Mouse (Mus musculus) kidney, postnatal 25 days (tissue): ENCODE results near the gene Ankrd55.
"Not testable (repeated sequence)": the region's sequence is repeated elsewhere in the genome, so short reads cannot be mapped to it uniquely, and the experiment has no call there.

Experiments used
- DNase-seq, 2 experiments: peaks; one replicate each; pipeline ENCODE4 v3.0.0; 2021; ENCODE audit warnings: mixed read lengths in 2 of 2

Gene Ankrd55

GRCm38 (mm10) chr13:112294446-112294845, 6.2 kb downstream of the Ankrd55 start:
- DNase-seq = no peak

- no peak for DNase-seq
Observed at GRCm38 (mm10) chr13:112297781-112298180, 9.5 kb downstream of the Ankrd55 start.

DNA sequence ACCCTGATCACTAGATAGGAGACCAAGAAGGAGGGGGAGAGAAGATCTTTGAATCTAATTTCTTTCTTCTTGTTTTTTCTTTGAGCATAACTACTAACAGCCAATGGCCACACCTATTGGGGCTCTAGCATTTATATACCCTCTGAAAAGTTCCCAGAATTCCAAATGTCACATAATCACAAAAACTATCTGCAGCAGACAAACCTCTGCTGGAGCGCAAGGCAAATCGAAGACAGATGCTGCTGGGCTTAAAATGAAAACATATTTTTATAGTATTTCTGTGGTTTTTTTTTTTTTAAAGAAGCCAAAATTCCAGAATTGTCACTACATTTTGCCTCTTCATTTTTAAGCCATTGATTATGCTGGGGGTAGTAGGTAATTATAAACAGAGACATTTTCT, 15.2 kb downstream of the Ankrd55 start:
- DNase-seq = no peak

- peak; percentile 77 to 83 for DNase-seq
Observed at GRCm38 (mm10) chr13:112308672-112309071, 20.4 kb downstream of the Ankrd55 start.

GRCm38 (mm10) chr13:112311611-112312010, 23.4 kb downstream of the Ankrd55 start:
- not testable (repeated sequence) for DNase-seq

- DNase-seq = no peak
Observed at GRCm38 (mm10) chr13:112315442-112315841, 27.2 kb downstream of the Ankrd55 start.

GRCm38 (mm10) chr13:112316622-112317482, 28.6 kb downstream of the Ankrd55 start:
- no peak for DNase-seq

- DNase-seq = no peak
Observed at GRCm38 (mm10) chr13:112318124-112318523, 29.9 kb downstream of the Ankrd55 start.

- DNase-seq = no peak
Observed at GRCm38 (mm10) chr13:112323591-112324266, 35.5 kb downstream of the Ankrd55 start.

- no peak for DNase-seq
Observed at GRCm38 (mm10) chr13:112325126-112325525, 36.9 kb downstream of the Ankrd55 start.

- DNase-seq = no peak
Observed at GRCm38 (mm10) chr13:112326403-112326802, 38.2 kb downstream of the Ankrd55 start.

GRCm38 (mm10) chr13:112326977-112327376, 38.7 kb downstream of the Ankrd55 start:
- no peak for DNase-seq

DNA sequence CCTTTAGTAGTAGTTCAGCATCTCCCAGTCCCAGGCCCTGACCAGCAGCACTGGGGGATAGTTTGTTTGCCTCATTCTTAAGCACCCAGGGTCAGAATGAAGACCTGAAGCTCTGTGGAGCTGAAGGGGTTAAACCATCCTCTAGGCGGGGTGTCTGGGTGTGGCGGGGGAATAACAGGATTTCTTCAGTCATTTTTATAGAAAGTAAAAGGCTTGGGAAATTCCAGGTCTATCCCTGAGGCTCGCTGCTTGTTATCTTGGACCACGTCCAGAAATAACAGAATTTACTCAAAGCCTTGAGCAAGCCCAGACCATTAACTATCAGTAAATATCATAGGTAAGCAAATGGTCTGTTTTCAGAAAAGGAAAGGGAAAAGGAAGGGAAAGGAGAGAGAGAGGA, 39.3 kb downstream of the Ankrd55 start:
- no peak for DNase-seq

GRCm38 (mm10) chr13:112330257-112330656, 42.0 kb downstream of the Ankrd55 start:
- no peak for DNase-seq

GRCm38 (mm10) chr13:112330919-112331681, 42.8 kb downstream of the Ankrd55 start:
- no peak for DNase-seq

DNA sequence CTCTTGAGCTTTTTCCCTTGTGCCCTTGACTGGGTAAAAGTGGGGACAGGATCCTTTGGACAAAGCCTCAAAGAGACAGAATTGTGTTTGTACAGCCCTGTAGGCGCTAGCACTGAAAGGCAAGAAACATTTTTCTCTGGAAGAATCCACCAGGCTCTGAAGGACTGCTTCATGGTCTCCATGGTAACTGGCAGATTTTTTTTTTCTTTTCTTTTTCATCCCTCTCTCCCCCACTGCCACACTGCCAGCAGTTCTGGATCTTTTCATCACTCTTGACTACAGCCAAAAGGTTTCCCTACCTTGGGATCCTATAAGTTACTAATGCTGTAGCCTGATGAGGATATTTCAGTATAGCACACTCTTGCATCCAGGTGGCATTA, 43.4 kb downstream of the Ankrd55 start:
- no peak for DNase-seq

- DNase-seq = peak; percentile 30 to 76
Observed at GRCm38 (mm10) chr13:112335531-112335930, 47.3 kb downstream of the Ankrd55 start.

- DNase-seq = no peak
Observed at GRCm38 (mm10) chr13:112337146-112337545, 48.9 kb downstream of the Ankrd55 start.

- peak in 1 of 2 experiments; percentile 30 for DNase-seq
Observed at GRCm38 (mm10) chr13:112340205-112340604, 52.0 kb downstream of the Ankrd55 start.

- no peak for DNase-seq
Observed at GRCm38 (mm10) chr13:112340761-112341160, 52.5 kb downstream of the Ankrd55 start.

GRCm38 (mm10) chr13:112342971-112343627, 54.8 kb downstream of the Ankrd55 start:
- no peak for DNase-seq

- DNase-seq = no peak
Observed at GRCm38 (mm10) chr13:112343628-112344009, 55.4 kb downstream of the Ankrd55 start.
